Mouse (Mus musculus): ENCODE measurements around the gene Itgav. TPM values are rescaled to one million over a fixed set of nuclear protein-coding genes. Genes with fewer than 3 reads are reported as not detected.

Itgav gene
- polyA plus RNA-seq, 1 experiment from 2014 or later = 96.2 TPM

DNA sequence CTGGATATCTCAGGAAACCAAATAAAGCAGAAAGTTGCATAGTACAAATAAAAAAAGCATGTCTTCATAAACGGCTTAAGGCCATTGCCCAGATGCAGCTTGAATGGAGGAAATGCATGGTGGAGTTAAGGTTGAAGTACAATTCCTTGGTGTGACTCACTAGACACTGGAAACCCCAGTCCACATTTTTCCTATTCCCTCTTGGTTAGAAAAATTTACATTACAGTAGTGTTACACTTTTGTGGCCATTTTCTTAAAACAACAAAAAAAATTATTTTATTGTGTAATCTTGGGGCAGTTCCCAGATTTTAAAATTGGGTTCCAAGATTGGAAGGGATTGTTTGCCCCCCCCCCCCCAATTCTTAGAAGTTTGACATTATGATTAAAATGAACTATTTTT lies 35.9 kb downstream of the Itgav start:
- no peak overlapping the region for H3K27ac ChIP-seq (ENCODE audit: low read length)
- H3K9me3 ChIP-seq (ENCODE audit: control insufficient read depth, low read depth, low read length) = no peaks in the 10 kb centered on the region
- no peak overlapping the region for H3K9ac ChIP-seq (replicated peaks; ENCODE audit: low read depth, low read length)
- peaks cover 5% of the 10 kb centered on the region; the same call in 1 of the 2 replicates for H3K4me1 ChIP-seq (ENCODE audit: control insufficient read depth, insufficient read depth, low read length)
- no peak overlapping the region for H3K4me2 ChIP-seq (replicated peaks; ENCODE audit: low read depth, low read length)
- H3K36me3 ChIP-seq (ENCODE audit: control insufficient read depth, insufficient read depth, low read length) = peaks cover 5% of the 10 kb centered on the region; the same call in 1 of the 2 replicates
- no peak for ATAC-seq (ENCODE audit: insufficient number of reproducible peaks, insufficient read depth, low FRiP score, low read depth)
- WGBS = 36% methylated on average over 1 of the region's 1 CpGs
- no peak overlapping the region for H3K4me3 ChIP-seq (ENCODE audit: low read depth, low read length)
- no peaks in the 10 kb centered on the region for H3K27me3 ChIP-seq (ENCODE audit: control insufficient read depth, insufficient read depth, low read length)

DNA sequence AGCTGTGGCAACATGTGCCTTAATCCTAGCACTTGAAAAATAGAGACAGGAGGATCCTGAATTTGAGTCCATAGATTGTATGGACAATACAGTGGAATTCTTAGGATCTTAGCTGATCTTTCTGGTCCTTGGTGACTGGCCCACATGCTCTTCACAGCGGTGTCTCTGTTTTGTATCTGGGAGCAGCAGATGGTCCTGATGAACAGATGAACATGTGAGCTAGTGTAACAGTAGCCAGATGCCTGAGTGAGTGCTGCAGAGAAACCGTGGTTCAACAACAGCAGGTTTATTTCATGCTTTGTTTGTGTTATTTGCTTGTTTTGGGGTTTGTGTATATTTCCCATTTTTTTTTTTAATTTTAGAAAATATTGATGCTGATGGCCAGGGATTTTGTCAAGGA lies 37.3 kb downstream of the Itgav start:
- H3K27me3 ChIP-seq (ENCODE audit: control insufficient read depth, insufficient read depth, low read length) = no peaks in the 10 kb centered on the region
- peaks cover 8% of the 10 kb centered on the region; the same call in 1 of the 2 replicates for H3K36me3 ChIP-seq (ENCODE audit: control insufficient read depth, insufficient read depth, low read length)
- WGBS = 58% methylated on average over 2 of the region's 2 CpGs
- no peak overlapping the region for H3K9ac ChIP-seq (replicated peaks; ENCODE audit: low read depth, low read length)
- no peaks in the 10 kb centered on the region for H3K9me3 ChIP-seq (ENCODE audit: control insufficient read depth, low read depth, low read length)
- H3K4me2 ChIP-seq (replicated peaks; ENCODE audit: low read depth, low read length) = no peak overlapping the region
- no peak overlapping the region for H3K4me3 ChIP-seq (ENCODE audit: low read depth, low read length)
- peaks cover 5% of the 10 kb centered on the region; the same call in 1 of the 2 replicates for H3K4me1 ChIP-seq (ENCODE audit: control insufficient read depth, insufficient read depth, low read length)
- H3K27ac ChIP-seq (ENCODE audit: low read length) = no peak overlapping the region
- ATAC-seq (ENCODE audit: insufficient number of reproducible peaks, insufficient read depth, low FRiP score, low read depth) = no peak

DNA sequence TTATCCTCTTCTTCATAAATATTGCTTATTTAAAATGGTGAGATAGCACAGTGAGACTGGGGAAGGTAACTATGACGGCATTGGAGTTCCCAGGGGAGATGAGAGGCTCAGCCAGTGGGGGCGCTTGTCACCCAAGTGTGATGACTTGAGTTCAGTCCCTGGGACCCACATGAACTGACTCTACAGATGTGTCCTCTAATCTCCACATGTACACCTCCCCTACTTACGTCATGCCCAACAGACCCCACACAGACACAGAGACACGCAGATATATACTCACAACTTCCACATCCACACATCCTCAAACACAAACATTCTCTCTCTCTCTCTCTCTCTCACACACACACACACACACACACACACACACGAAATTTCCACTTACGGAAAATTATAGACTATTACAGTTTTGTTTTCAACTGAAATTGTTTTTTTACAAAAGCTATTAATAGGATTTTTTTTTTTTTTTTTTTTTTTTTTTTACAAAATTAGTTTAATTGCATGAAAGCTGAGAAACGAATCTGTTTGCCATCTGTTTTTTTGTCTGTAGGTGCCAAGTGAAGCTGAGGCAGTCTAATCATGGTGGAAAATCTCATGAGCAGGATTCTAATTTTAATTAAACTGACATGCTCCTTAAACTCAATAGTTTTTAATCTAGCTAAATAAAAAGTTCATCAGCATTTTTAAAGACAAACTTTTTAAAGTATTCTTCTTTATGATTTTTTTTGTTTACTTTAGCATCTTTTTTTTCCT lies 38.1 kb downstream of the Itgav start:
- Histone ChIP-seq H3K27me3 (ENCODE audit: control insufficient read depth, insufficient read depth, low read length) (no peaks in the 10 kb centered on the region), H3K9me3 (ENCODE audit: control insufficient read depth, low read depth, low read length) (no peaks in the 10 kb centered on the region), H3K36me3 (ENCODE audit: control insufficient read depth, insufficient read depth, low read length) (peaks cover 11% of the 10 kb centered on the region; the same call in 1 of the 2 replicates), H3K4me3 (ENCODE audit: low read depth, low read length) (no peak overlapping the region), H3K27ac (ENCODE audit: low read length) (no peak overlapping the region), H3K4me1 (ENCODE audit: control insufficient read depth, insufficient read depth, low read length) (peaks cover 5% of the 10 kb centered on the region; the same call in 1 of the 2 replicates), H3K4me2 (replicated peaks; ENCODE audit: low read depth, low read length) (no peak overlapping the region), H3K9ac (replicated peaks; ENCODE audit: low read depth, low read length) (no peak overlapping the region)
- ATAC-seq (ENCODE audit: insufficient number of reproducible peaks, insufficient read depth, low FRiP score, low read depth) = no peak
- 80% methylated on average over 7 of the region's 7 CpGs for WGBS

DNA sequence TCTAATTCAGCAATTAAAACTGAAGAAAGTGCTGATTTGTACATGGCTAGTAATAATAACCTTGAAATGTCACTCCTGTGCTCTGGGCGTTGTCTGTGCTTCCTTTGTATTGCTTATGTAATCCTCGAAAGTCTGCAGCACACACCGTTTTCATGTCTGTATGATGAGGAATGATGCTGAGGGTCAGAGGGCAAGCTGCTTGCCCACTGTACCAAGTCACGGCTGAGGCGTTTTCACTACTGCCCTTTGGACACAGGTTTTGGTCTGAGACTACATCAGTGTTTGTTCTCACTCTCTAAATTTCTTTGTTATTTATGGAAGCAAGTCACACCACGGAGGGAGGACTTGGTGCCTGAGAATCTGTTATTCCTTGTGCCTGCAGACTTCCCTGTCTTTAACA lies 41.9 kb downstream of the Itgav start:
- ATAC-seq (ENCODE audit: insufficient number of reproducible peaks, insufficient read depth, low FRiP score, low read depth) = no peak
- 36% methylated on average over 6 of the region's 6 CpGs for WGBS
- Histone ChIP-seq H3K27me3 (ENCODE audit: control insufficient read depth, insufficient read depth, low read length) (no peaks in the 10 kb centered on the region), H3K9ac (replicated peaks; ENCODE audit: low read depth, low read length) (no peak overlapping the region), H3K9me3 (ENCODE audit: control insufficient read depth, low read depth, low read length) (no peaks in the 10 kb centered on the region), H3K36me3 (ENCODE audit: control insufficient read depth, insufficient read depth, low read length) (peaks cover 8% of the 10 kb centered on the region; the same call in 1 of the 2 replicates), H3K27ac (ENCODE audit: low read length) (no peak overlapping the region), H3K4me3 (ENCODE audit: low read depth, low read length) (no peak overlapping the region), H3K4me2 (replicated peaks; ENCODE audit: low read depth, low read length) (no peak overlapping the region), H3K4me1 (ENCODE audit: control insufficient read depth, insufficient read depth, low read length) (no peaks in the 10 kb centered on the region)

DNA sequence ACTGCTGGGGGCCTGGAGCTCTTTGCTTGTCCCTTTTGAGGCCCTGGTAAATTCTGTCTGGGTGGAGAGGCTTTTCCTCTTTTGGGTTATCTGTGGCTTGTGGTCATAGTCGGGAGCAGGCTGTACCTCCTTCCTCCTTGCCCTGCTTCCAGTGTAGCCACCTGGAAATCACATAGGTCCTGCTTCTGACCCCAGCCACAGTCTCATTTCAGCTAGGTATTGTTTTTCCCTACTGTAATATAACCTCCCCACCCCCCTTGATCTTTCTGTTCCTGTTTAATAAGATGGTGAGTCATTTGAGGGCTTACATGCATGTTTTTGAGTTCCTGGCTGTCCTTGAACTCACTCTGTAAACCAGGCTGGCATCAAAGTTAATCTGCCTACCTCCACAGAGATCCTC lies 42.7 kb downstream of the Itgav start:
- Histone ChIP-seq H3K27ac (ENCODE audit: low read length) (no peak overlapping the region), H3K27me3 (ENCODE audit: control insufficient read depth, insufficient read depth, low read length) (no peaks in the 10 kb centered on the region)
- ATAC-seq (ENCODE audit: insufficient number of reproducible peaks, insufficient read depth, low FRiP score, low read depth) = no peak

DNA sequence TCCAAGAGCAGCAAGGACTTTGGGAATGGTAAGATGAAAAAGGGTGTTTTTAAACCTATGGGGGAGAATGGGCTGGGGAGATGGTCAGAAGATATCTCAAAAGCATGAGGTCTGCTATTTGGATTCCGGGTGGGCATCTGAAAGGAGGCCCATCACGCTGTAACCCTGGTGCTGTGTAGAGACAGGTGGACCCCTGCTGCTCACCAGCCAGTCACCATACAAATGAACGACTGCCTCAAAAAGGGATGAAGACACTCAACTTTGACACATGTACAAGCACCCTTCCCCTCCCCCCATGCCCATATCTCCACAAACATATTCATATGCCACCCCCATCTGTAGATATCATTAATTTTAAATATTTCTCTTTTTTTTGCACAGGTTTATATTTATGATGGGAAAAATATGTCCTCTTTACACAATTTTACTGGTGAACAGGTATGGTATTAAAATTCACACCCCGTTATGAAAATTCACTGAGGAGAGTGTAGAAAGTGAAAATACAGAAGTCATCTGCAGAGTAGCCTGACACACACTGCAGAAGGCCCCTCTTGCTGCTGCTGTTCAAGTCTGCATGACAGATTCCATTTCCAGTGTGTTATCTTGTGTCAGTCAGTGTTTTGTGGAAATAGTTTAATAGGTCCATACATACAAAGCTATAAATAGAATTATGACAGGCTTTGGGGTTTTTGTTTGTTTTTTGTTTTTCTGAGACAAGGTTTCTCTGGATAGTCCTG lies 44.3 kb downstream of the Itgav start:
- Histone ChIP-seq H3K27me3 (ENCODE audit: control insufficient read depth, insufficient read depth, low read length) (no peaks in the 10 kb centered on the region), H3K9ac (replicated peaks; ENCODE audit: low read depth, low read length) (no peak overlapping the region), H3K4me1 (ENCODE audit: control insufficient read depth, insufficient read depth, low read length) (no peaks in the 10 kb centered on the region), H3K4me3 (ENCODE audit: low read depth, low read length) (no peak overlapping the region), H3K4me2 (replicated peaks; ENCODE audit: low read depth, low read length) (no peak overlapping the region), H3K27ac (ENCODE audit: low read length) (no peak overlapping the region), H3K36me3 (ENCODE audit: control insufficient read depth, insufficient read depth, low read length) (peaks cover 16% of the 10 kb centered on the region), H3K9me3 (ENCODE audit: control insufficient read depth, low read depth, low read length) (no peaks in the 10 kb centered on the region)
- no peak for ATAC-seq (ENCODE audit: insufficient number of reproducible peaks, insufficient read depth, low FRiP score, low read depth)
- 93% methylated on average over 4 of the region's 4 CpGs for WGBS

More for the DNA sequence above, 42.7 kb downstream of the Itgav start:
- Histone ChIP-seq H3K4me3 (ENCODE audit: low read depth, low read length) (no peak overlapping the region), H3K9ac (replicated peaks; ENCODE audit: low read depth, low read length) (no peak overlapping the region), H3K9me3 (ENCODE audit: control insufficient read depth, low read depth, low read length) (no peaks in the 10 kb centered on the region), H3K4me2 (replicated peaks; ENCODE audit: low read depth, low read length) (no peak overlapping the region), H3K36me3 (ENCODE audit: control insufficient read depth, insufficient read depth, low read length) (peaks cover 8% of the 10 kb centered on the region; the same call in 1 of the 2 replicates), H3K4me1 (ENCODE audit: control insufficient read depth, insufficient read depth, low read length) (no peaks in the 10 kb centered on the region)
- 91% methylated on average over 1 of the region's 1 CpGs for WGBS

DNA sequence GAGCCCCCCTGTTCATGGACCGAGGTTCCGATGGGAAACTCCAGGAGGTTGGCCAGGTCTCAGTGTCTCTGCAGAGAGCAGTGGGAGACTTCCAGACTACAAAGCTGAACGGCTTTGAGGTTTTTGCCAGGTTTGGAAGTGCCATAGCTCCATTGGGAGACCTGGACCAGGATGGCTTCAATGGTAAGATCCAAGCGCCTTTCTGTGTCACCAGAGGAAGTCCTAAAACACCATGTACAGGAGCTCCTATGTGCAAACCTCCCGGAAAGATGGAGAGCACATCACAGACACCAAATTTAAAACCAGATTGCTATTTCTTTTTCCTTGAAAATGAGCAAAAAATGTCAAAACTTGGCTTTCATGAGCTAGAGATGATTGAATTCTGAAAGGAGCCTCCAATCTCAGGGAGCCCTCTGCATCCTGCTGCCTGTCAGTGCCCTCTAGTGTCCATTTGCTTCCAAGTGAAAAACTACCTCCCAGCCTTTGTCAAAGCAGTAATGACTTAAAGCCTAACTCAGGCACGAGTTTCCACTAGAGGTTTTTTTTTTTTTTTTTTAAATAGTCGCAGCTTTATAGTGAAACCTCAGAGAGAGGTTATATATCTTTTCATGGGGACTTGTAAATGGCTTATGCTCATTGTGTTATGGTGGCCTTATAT lies 47.1 kb downstream of the Itgav start:
- no peak overlapping the region for H3K4me2 ChIP-seq (replicated peaks; ENCODE audit: low read depth, low read length)
- no peak overlapping the region for H3K9ac ChIP-seq (replicated peaks; ENCODE audit: low read depth, low read length)
- H3K9me3 ChIP-seq (ENCODE audit: control insufficient read depth, low read depth, low read length) = no peaks in the 10 kb centered on the region
- WGBS = 63% methylated on average over 7 of the region's 7 CpGs
- peaks cover 14% of the 10 kb centered on the region for H3K36me3 ChIP-seq (ENCODE audit: control insufficient read depth, insufficient read depth, low read length)
- ATAC-seq (ENCODE audit: insufficient number of reproducible peaks, insufficient read depth, low FRiP score, low read depth) = no peak
- H3K4me1 ChIP-seq (ENCODE audit: control insufficient read depth, insufficient read depth, low read length) = no peaks in the 10 kb centered on the region
- no peak overlapping the region for H3K27ac ChIP-seq (ENCODE audit: low read length)
- H3K27me3 ChIP-seq (ENCODE audit: control insufficient read depth, insufficient read depth, low read length) = no peaks in the 10 kb centered on the region
- H3K4me3 ChIP-seq (ENCODE audit: low read depth, low read length) = no peak overlapping the region

DNA sequence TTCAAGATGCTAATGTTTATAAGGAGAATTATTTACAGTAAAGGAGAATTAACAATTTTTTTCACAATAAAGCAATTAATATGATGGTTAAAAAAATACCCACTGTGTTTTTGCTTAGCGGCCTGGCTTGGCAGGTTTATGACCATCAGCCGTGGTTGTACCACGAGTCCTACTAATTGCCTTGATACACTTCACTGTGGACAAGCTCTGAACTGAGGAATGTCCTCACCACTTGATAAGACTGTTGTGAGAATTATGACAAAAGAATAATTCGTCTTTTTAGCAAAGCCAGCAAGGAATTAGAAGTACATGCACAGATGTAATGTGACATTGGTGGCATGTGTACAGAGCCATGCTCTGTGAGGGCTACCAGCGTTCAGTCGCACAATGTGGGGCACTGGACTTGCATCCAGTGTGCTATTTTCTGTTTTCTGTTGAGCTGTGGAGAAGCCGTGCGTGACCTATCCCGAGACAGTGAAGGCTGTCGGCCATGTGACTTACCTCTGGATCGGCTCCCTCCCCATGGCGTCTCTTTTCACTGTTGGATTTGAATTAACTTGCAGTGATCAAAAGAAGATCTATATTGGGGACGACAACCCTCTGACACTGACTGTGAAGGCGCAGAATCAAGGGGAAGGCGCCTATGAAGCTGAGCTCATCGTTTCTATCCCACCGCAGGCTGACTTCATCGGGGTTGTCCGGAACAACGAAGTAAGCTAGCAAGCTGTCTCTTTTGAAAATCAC lies 67.3 kb downstream of the Itgav start:
- Histone ChIP-seq H3K4me1 (ENCODE audit: control insufficient read depth, insufficient read depth, low read length) (no peaks in the 10 kb centered on the region), H3K27ac (ENCODE audit: low read length) (no peak overlapping the region), H3K4me3 (ENCODE audit: low read depth, low read length) (no peak overlapping the region), H3K4me2 (replicated peaks; ENCODE audit: low read depth, low read length) (no peak overlapping the region), H3K36me3 (ENCODE audit: control insufficient read depth, insufficient read depth, low read length) (peaks cover 46% of the 10 kb centered on the region), H3K9me3 (ENCODE audit: control insufficient read depth, low read depth, low read length) (no peaks in the 10 kb centered on the region), H3K27me3 (ENCODE audit: control insufficient read depth, insufficient read depth, low read length) (no peaks in the 10 kb centered on the region), H3K9ac (replicated peaks; ENCODE audit: low read depth, low read length) (no peak overlapping the region)
- ATAC-seq (ENCODE audit: insufficient number of reproducible peaks, insufficient read depth, low FRiP score, low read depth) = no peak
- 92% methylated on average over 20 of the region's 20 CpGs for WGBS
